Mouse (Mus musculus) forebrain, embryonic 15.5 days (tissue): ENCODE measurements at regions not wholly inside any gene's neighbourhood (a gene's known extent, or its start where the extent isn't known, plus 50 kb on each side); places are given as distances from the start of the nearest gene placed in this dataset.
A peak's percentile ranks its signal among the peaks of the same experiment; 100 is the strongest.

ENCODE experiments used
- ATAC-seq: fragments of 200-750 bp; cut with Nextera tagmentation; replicated peaks from 2 replicates; pipeline ENCODE4 v1.8.0; 2017; ENCODE audit warnings: mild to moderate bottlenecking, moderate TSS enrichment, moderate library complexity
- H3K27ac ChIP-seq: fragments of 300-500 bp; sonication (generic); replicated peaks from 2 replicates; pipeline ENCODE4 v1.5.1; 2015; ENCODE audit warnings: mild to moderate bottlenecking, inconsistent platforms
- H3K27me3 ChIP-seq: fragments of 300-500 bp; sonication (generic); 2 replicates; pipeline ENCODE4 v1.6.1; 2015; ENCODE audit warnings: inconsistent platforms
- H3K36me3 ChIP-seq: fragments of 300-500 bp; sonication (generic); 2 replicates; pipeline ENCODE4 v1.6.1; 2015; ENCODE audit warnings: mild to moderate bottlenecking, inconsistent platforms
- H3K4me1 ChIP-seq: fragments of 300-500 bp; sonication (generic); 2 replicates; pipeline ENCODE4 v1.6.1; 2015; ENCODE audit warnings: inconsistent platforms
- H3K4me2 ChIP-seq: fragments of 300-500 bp; sonication (generic); replicated peaks from 2 replicates; pipeline ENCODE4 v1.6.1; 2015; ENCODE audit warnings: mild to moderate bottlenecking, inconsistent platforms
- H3K4me3 ChIP-seq: fragments of 300-500 bp; sonication (generic); 2 replicates; pipeline ENCODE4 v1.5.1; 2015; ENCODE audit warnings: mild to moderate bottlenecking, inconsistent platforms
- H3K9ac ChIP-seq: fragments of 300-500 bp; sonication (generic); replicated peaks from 2 replicates; pipeline ENCODE4 v1.6.1; 2015; ENCODE audit warnings: mild to moderate bottlenecking, inconsistent platforms
- H3K9me3 ChIP-seq: fragments of 300-500 bp; sonication (generic); 2 replicates; pipeline ENCODE4 v1.6.1; 2016; ENCODE audit warnings: inconsistent platforms
- WGBS: fragments of 180-500 bp; shearing (Covaris S2); methylation state at CpG from one replicate; pipeline ENCODE4 v1.1.7; 2015; ENCODE audit warnings: mixed read lengths; 5-methylcytosine and 5-hydroxymethylcytosine counted together

- ATAC-seq: no peak
- Histone ChIP-seq H3K4me1 (no peaks in the 10 kb centered on the region), H3K9me3 (no peaks in the 10 kb centered on the region), H3K27me3 (no peaks in the 10 kb centered on the region), H3K4me3 (no peak overlapping the region), H3K27ac (no peak overlapping the region), H3K4me2 (no peak overlapping the region), H3K36me3 (no peaks in the 10 kb centered on the region), H3K9ac (no peak overlapping the region)
- 90% methylated on average over 11 of the region's 11 CpGs for WGBS
These were observed 66.2 kb downstream of the Isl1 start for GRCm38 (mm10) chr13:116243272-116243784.

- Histone ChIP-seq H3K27ac (no peak overlapping the region), H3K9ac (no peak overlapping the region), H3K9me3 (no peaks in the 10 kb centered on the region), H3K27me3 (no peaks in the 10 kb centered on the region), H3K4me3 (no peak overlapping the region), H3K36me3 (no peaks in the 10 kb centered on the region), H3K4me2 (no peak overlapping the region), H3K4me1 (peaks cover 10% of the 10 kb centered on the region)
- no peak for ATAC-seq
- WGBS: 6% methylated on average over 3 of the region's 3 CpGs
These were observed 94.4 kb downstream of the Isl1 start for GRCm38 (mm10) chr13:116215101-116215500.

GRCm38 (mm10) chr13:116213843-116214829 is 95.4 kb downstream of the Isl1 start:
- no peaks in the 10 kb centered on the region for H3K27me3 ChIP-seq
- no peaks in the 10 kb centered on the region for H3K36me3 ChIP-seq
- peak; percentile 92 for ATAC-seq
- H3K9ac ChIP-seq: no peak overlapping the region
- 16% methylated on average over 6 of the region's 6 CpGs for WGBS
- no peaks in the 10 kb centered on the region for H3K9me3 ChIP-seq
- H3K4me2 ChIP-seq: no peak overlapping the region
- no peak overlapping the region for H3K4me3 ChIP-seq
- H3K27ac ChIP-seq: no peak overlapping the region; the same call in 1 of the 2 replicates
- peaks cover 10% of the 10 kb centered on the region for H3K4me1 ChIP-seq

- H3K4me2 ChIP-seq: peak overlapping the region; percentile 36
- H3K4me3 ChIP-seq: 0 out of 2 replicates have a peak overlapping the region, but pooled peaks have one; percentile 11
- ATAC-seq: peak; percentile 83
- H3K36me3 ChIP-seq: no peaks in the 10 kb centered on the region
- no peaks in the 10 kb centered on the region for H3K9me3 ChIP-seq
- no peak overlapping the region for H3K9ac ChIP-seq
- no peak overlapping the region for H3K27ac ChIP-seq
- 3% methylated on average over 11 of the region's 11 CpGs for WGBS
- H3K27me3 ChIP-seq: no peaks in the 10 kb centered on the region
- H3K4me1 ChIP-seq: peaks cover 8% of the 10 kb centered on the region; the same call in 1 of the 2 replicates
These were observed 108.1 kb downstream of the Isl1 start for GRCm38 (mm10) chr13:116201177-116201920.

- no peaks in the 10 kb centered on the region for H3K36me3 ChIP-seq
- H3K4me2 ChIP-seq: no peak overlapping the region
- H3K27ac ChIP-seq: no peak overlapping the region
- H3K27me3 ChIP-seq: no peaks in the 10 kb centered on the region
- no peaks in the 10 kb centered on the region for H3K4me1 ChIP-seq
- no peak overlapping the region for H3K4me3 ChIP-seq
- no peak for ATAC-seq
- no peak overlapping the region for H3K9ac ChIP-seq
- WGBS: 70% methylated on average over 7 of the region's 7 CpGs
- H3K9me3 ChIP-seq: no peaks in the 10 kb centered on the region
These were observed 122.4 kb downstream of the Isl1 start for GRCm38 (mm10) chr13:116187059-116187458.

- Histone ChIP-seq H3K4me1 (no peaks in the 10 kb centered on the region), H3K36me3 (no peaks in the 10 kb centered on the region)
- ATAC-seq: no peak
These were observed 131.7 kb downstream of the Isl1 start for GRCm38 (mm10) chr13:116177781-116178180.

GRCm38 (mm10) chr13:116174976-116175375 is 134.5 kb downstream of the Isl1 start:
- no peak overlapping the region for H3K27ac ChIP-seq
- no peaks in the 10 kb centered on the region for H3K36me3 ChIP-seq
- no peaks in the 10 kb centered on the region for H3K27me3 ChIP-seq
- no peaks in the 10 kb centered on the region for H3K9me3 ChIP-seq
- ATAC-seq: no peak
- no peaks in the 10 kb centered on the region for H3K4me1 ChIP-seq
- H3K9ac ChIP-seq: no peak overlapping the region
- H3K4me2 ChIP-seq: no peak overlapping the region
- WGBS: 3% methylated on average over 3 of the region's 3 CpGs
- no peak overlapping the region for H3K4me3 ChIP-seq

More at GRCm38 (mm10) chr13:116177781-116178180, 131.7 kb downstream of the Isl1 start:
- H3K27ac ChIP-seq: no peak overlapping the region
- no peaks in the 10 kb centered on the region for H3K27me3 ChIP-seq
- WGBS: 14% methylated on average over 3 of the region's 3 CpGs
- no peak overlapping the region for H3K4me3 ChIP-seq
- no peak overlapping the region for H3K4me2 ChIP-seq
- H3K9ac ChIP-seq: no peak overlapping the region
- H3K9me3 ChIP-seq: no peaks in the 10 kb centered on the region

GRCm38 (mm10) chr13:116173866-116174265 is 135.6 kb downstream of the Isl1 start:
- Histone ChIP-seq H3K4me2 (no peak overlapping the region), H3K36me3 (no peaks in the 10 kb centered on the region), H3K9ac (no peak overlapping the region), H3K4me1 (no peaks in the 10 kb centered on the region), H3K27me3 (no peaks in the 10 kb centered on the region), H3K9me3 (no peaks in the 10 kb centered on the region), H3K27ac (no peak overlapping the region), H3K4me3 (no peak overlapping the region)
- ATAC-seq: no peak
- WGBS: 46% methylated on average over 2 of the region's 2 CpGs

GRCm38 (mm10) chr13:116143022-116143421 is 166.5 kb downstream of the Isl1 start:
- ATAC-seq: no peak
- Histone ChIP-seq H3K27ac (no peak overlapping the region), H3K9me3 (no peaks in the 10 kb centered on the region), H3K27me3 (no peaks in the 10 kb centered on the region), H3K4me2 (no peak overlapping the region), H3K36me3 (no peaks in the 10 kb centered on the region), H3K4me3 (no peak overlapping the region), H3K4me1 (no peaks in the 10 kb centered on the region), H3K9ac (no peak overlapping the region)
- 91% methylated on average over 5 of the region's 5 CpGs for WGBS

- WGBS: 93% methylated on average over 1 of the region's 1 CpGs
- no peak overlapping the region for H3K4me3 ChIP-seq
- no peak overlapping the region for H3K27ac ChIP-seq
- H3K9me3 ChIP-seq: no peaks in the 10 kb centered on the region
- no peaks in the 10 kb centered on the region for H3K36me3 ChIP-seq
- H3K4me1 ChIP-seq: no peaks in the 10 kb centered on the region
- ATAC-seq: no peak
- no peak overlapping the region for H3K4me2 ChIP-seq
- H3K9ac ChIP-seq: no peak overlapping the region
- no peaks in the 10 kb centered on the region for H3K27me3 ChIP-seq
These were observed 190.8 kb downstream of the Isl1 start for GRCm38 (mm10) chr13:116118664-116119063.

GRCm38 (mm10) chr13:116111032-116111808 is 198.3 kb downstream of the Isl1 start:
- Histone ChIP-seq H3K4me1 (no peaks in the 10 kb centered on the region), H3K9me3 (no peaks in the 10 kb centered on the region), H3K27ac (peak overlapping the region; percentile 48), H3K27me3 (no peaks in the 10 kb centered on the region), H3K4me3 (no peak overlapping the region), H3K4me2 (no peak overlapping the region), H3K9ac (no peak overlapping the region), H3K36me3 (no peaks in the 10 kb centered on the region)
- 56% methylated on average over 7 of the region's 7 CpGs for WGBS
- peak; percentile 89 for ATAC-seq
